Mouse (Mus musculus) gastrocnemius, adult 2 months (tissue): ENCODE data around the gene Trim41. TPM values are rescaled to one million over a fixed set of nuclear protein-coding genes. Genes with fewer than 3 reads are reported as not detected.

Experiments used
- DNase-seq: peaks from one replicate; pipeline ENCODE4 v3.0.0; 2022
- H3K27ac ChIP-seq: fragments of 200-600 bp; 2 replicates; pipeline ENCODE4 v1.8.1; 2022; ENCODE audit warnings: mild to moderate bottlenecking
- H3K4me3 ChIP-seq: fragments of 200-600 bp; 2 replicates; pipeline ENCODE4 v1.8.1; 2022; ENCODE audit warnings: mild to moderate bottlenecking, moderate library complexity
- CTCF ChIP-seq: fragments of 200-600 bp; IDR thresholded peaks from 2 replicates; pipeline ENCODE4 v1.8.1; 2022; ENCODE audit warnings: antibody characterized with exemption, mild to moderate bottlenecking, moderate library complexity
- intact Hi-C: fragments of 180-260 bp; cut with DNase I; formaldehyde crosslinking; loops from one replicate; pipeline ENCODE4 v1.15.1; 2025
- total RNA-seq, 2 experiments: library from RNA; stranded (reverse); gene quantifications; 2 replicates each; pipeline ENCODE4 v1.2.3; 2021

The Trim41 gene
- total RNA-seq, 2 experiments from 2014 or later = 19.9 to 23.6 TPM

GRCm38 (mm10) chr11:48820308-48820674, 3.1 kb upstream of the Trim41 start:
- DNase-seq = no peak
- H3K4me3 ChIP-seq = no peak overlapping the region
- peak overlapping the region; percentile 25; the same call in 1 of the 2 replicates for H3K27ac ChIP-seq
- TF ChIP-seq CTCF = no peak
- intact Hi-C loops = no loop called here

- no peak for TF ChIP-seq CTCF
- Histone ChIP-seq H3K27ac (peak overlapping the region; percentile 25; the same call in 1 of the 2 replicates), H3K4me3 (no peak overlapping the region)
- intact Hi-C loops = loop anchor here (2.0 to 10.0 kb wide), 2 partner anchors 13 to 385 kb away; partner anchors contain the start of gene Zfp62
- no peak for DNase-seq
Observed at GRCm38 (mm10) chr11:48819614-48820307, 2.6 kb upstream of the Trim41 start.

- TF ChIP-seq CTCF = no peak
- DNase-seq = peak; percentile 79
- Histone ChIP-seq H3K4me3 (peak overlapping the region; percentile 91), H3K27ac (peak overlapping the region; percentile 99)
- intact Hi-C loops = loop anchor here (1.0 to 10.0 kb wide), 3 partner anchors 14 to 386 kb away; partner anchors contain the start of gene Zfp62
Observed at GRCm38 (mm10) chr11:48818346-48818745, 1.2 kb upstream of the Trim41 start.

- TF ChIP-seq CTCF = no peak
- intact Hi-C loops = loop anchor here (1.0 to 10.0 kb wide), 4 partner anchors 15 to 387 kb away; partner anchors contain the start of gene Zfp62
- no peak for DNase-seq
- H3K27ac ChIP-seq = peak overlapping the region; percentile 99
- peak overlapping the region; percentile 91 for H3K4me3 ChIP-seq
Observed at GRCm38 (mm10) chr11:48817794-48818193, 641 bp upstream of the Trim41 start.

GRCm38 (mm10) chr11:48816281-48816781, 822 bp downstream of the Trim41 start:
- TF ChIP-seq CTCF = no peak
- DNase-seq = no peak
- intact Hi-C loops = loop anchor here (1.0 to 10.0 kb wide), 2 partner anchors 15 to 388 kb away; partner anchors contain the start of gene Zfp62
- peak overlapping the region; percentile 99 for H3K27ac ChIP-seq
- peak overlapping the region; percentile 91 for H3K4me3 ChIP-seq

- no peak for TF ChIP-seq CTCF
- Histone ChIP-seq H3K27ac (peak overlapping the region; percentile 99), H3K4me3 (peak overlapping the region; percentile 91)
- no peak for DNase-seq
- intact Hi-C loops = loop anchor here (1.0 to 10.0 kb wide), 2 partner anchors 15 to 389 kb away; partner anchors contain the start of gene Zfp62
Observed at GRCm38 (mm10) chr11:48815851-48816250, 1.3 kb downstream of the Trim41 start.

- no peak overlapping the region for H3K27ac ChIP-seq
- no peak overlapping the region for H3K4me3 ChIP-seq
- no peak for DNase-seq
- TF ChIP-seq CTCF = no peak
- intact Hi-C loops = loop anchor here (10.0 kb wide), 1 partner anchor 391 kb away; the partner anchor contains the start of gene Zfp62
Observed at GRCm38 (mm10) chr11:48813782-48814181, 3.4 kb downstream of the Trim41 start.

GRCm38 (mm10) chr11:48810142-48810541, 7.0 kb downstream of the Trim41 start:
- H3K4me3 ChIP-seq = no peak overlapping the region
- TF ChIP-seq CTCF = no peak
- intact Hi-C loops = loop anchor here (10.0 kb wide), 1 partner anchor 395 kb away; the partner anchor contains the start of gene Zfp62
- DNase-seq = no peak
- H3K27ac ChIP-seq = no peak overlapping the region

GRCm38 (mm10) chr11:48809434-48809830, 7.7 kb downstream of the Trim41 start:
- no peak overlapping the region for H3K4me3 ChIP-seq
- no peak overlapping the region for H3K27ac ChIP-seq
- intact Hi-C loops = no loop called here
- DNase-seq = no peak
- no peak for TF ChIP-seq CTCF

- peak overlapping the region; percentile 31; the same call in 1 of the 2 replicates for H3K27ac ChIP-seq
- DNase-seq = peak; percentile 58
- intact Hi-C loops = no loop called here
- TF ChIP-seq CTCF = no peak
- H3K4me3 ChIP-seq = no peak overlapping the region
Observed at GRCm38 (mm10) chr11:48808737-48809433, 8.3 kb downstream of the Trim41 start.

GRCm38 (mm10) chr11:48808304-48808646, 8.9 kb downstream of the Trim41 start:
- no peak for DNase-seq
- H3K4me3 ChIP-seq = no peak overlapping the region
- intact Hi-C loops = no loop called here
- no peak for TF ChIP-seq CTCF
- H3K27ac ChIP-seq = no peak overlapping the region

GRCm38 (mm10) chr11:48807563-48808303, 9.4 kb downstream of the Trim41 start:
- intact Hi-C loops = no loop called here
- DNase-seq = no peak
- no peak overlapping the region for H3K27ac ChIP-seq
- no peak overlapping the region for H3K4me3 ChIP-seq
- TF ChIP-seq CTCF = no peak
